Mouse (Mus musculus) E14TG2a.4 (cell line): ENCODE results near the gene 1190007I07Rik.

Experiments used
- CTCF ChIP-seq: conservative IDR thresholded peaks from 2 replicates; pipeline ENCODE4 v1.5.1; 2014; ENCODE audit warnings: low read length
- NANOG ChIP-seq: IDR thresholded peaks from 2 replicates; pipeline ENCODE4 v1.6.1; 2014; ENCODE audit warnings: borderline replicate concordance, low read length, mixed read lengths
- POU5F1 ChIP-seq: IDR thresholded peaks from 2 replicates; pipeline ENCODE4 v1.6.1; 2014; ENCODE audit warnings: low read length, borderline replicate concordance

DNA sequence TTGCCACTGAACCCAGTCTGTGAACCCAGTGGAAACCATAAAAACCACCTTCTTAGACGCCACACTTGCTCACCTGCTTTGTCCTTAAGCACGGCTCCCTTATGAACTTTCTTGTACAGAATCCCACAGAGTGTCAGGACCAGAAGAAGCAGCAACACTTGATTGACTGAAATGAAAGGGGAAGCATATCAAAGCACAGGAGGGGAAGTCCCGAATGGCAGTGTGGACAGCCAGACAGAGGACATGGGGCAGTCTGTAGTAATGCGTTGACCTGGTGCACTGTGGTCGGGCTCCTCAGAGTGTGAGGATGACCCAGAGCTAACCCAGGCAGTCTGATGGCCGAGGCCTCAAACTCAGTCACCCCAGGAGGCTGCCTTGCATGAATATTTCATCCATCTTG is 47.2 kb upstream of the 1190007I07Rik start:
- no peak for TF ChIP-seq CTCF
- no peak for TF ChIP-seq NANOG
- TF ChIP-seq POU5F1: no peak
